Mouse (Mus musculus) brown adipose tissue, adult 24 weeks (tissue): ENCODE data around the gene Radil. TPM values are rescaled to one million over a fixed set of nuclear protein-coding genes. Genes with fewer than 3 reads are reported as not detected.

Experiments used
- polyA plus RNA-seq: library from polyadenylated mRNA; stranded (reverse); fragments of >200 nt; gene quantifications from 2 replicates; pipeline ENCODE4 v1.2.4, GENCODE M21; 2012; ENCODE audit not compliant: missing spikeins, insufficient read depth, insufficient read length

Radil gene
- polyA plus RNA-seq, 1 experiment = 11.7 TPM

Other genes starting within 250 kb of the Radil start
- 7.1 and 8.0 TPM in 2 replicates for gene Foxk1, start 149.6 kb downstream of the Radil start, polyA plus RNA-seq
- gene Ap5z1, start 87.2 kb downstream of the Radil start, polyA plus RNA-seq = 3.4 and 5.6 TPM in 2 replicates
- gene Papolb, start 21.0 kb downstream of the Radil start, polyA plus RNA-seq = not detected in 2 replicates
- gene Mmd2, start 57.7 kb upstream of the Radil start, polyA plus RNA-seq = 1.3 and 3.4 TPM in 2 replicates
- 43.7 and 46.5 TPM in 2 replicates for gene Wipi2, start 76.6 kb upstream of the Radil start, polyA plus RNA-seq
- gene Slc29a4, start 141.4 kb upstream of the Radil start, polyA plus RNA-seq = 0.75 TPM in 1 of 2 replicates, not detected in the other